In the genomic region with DNA sequence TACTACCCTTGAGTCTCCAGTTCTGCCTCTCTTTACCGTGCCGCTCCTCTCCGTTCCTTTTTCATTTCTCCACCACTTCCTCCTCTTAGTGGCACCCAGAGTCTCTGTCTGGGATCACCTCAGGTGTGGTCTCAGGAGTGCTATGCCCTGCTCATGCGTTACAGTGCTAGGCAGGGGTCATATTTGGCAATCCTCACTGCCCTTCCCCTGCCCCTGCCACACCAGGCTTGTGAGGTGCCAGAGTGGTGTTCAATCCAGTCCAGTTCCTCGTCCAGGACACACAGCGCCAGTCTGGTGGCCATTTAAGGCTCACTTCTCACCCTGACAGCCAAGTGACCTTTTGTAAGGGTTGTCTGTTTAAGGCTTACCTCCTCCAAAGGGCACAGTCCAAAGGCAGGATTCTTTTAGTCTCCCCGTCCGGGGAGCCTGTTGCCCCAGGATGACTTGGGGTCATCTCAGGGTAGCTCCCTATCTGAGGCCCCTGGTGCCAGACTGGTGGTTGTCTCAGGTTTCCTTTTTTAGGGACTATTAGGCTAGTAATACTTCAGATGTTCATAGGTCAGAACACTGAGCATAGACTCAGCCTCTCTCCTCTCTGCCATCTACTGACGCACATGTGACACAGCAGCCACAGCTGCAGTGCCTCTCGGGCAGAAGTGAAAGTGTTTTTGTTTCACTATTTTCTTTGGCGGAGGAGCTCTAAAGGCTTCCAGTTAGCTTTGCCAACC, we compare ENCODE assay signal across 8 mouse cellular contexts. TPM values are rescaled to one million over a fixed set of nuclear protein-coding genes. Genes with fewer than 3 reads are reported as not detected.
DNase-seq lines count a peak whose midpoint lies in the region; ATAC-seq lines count a peak whose summit lies in the region.

No protein-coding gene starts in this region.

- no peak overlapping the region for H3K9ac ChIP-seq in intestine, embryonic 14.5 days (ENCODE audit: low read length)

- intact Hi-C loops in gastrocnemius, postnatal 14 days (cut with DNase I; ENCODE audit: low total_unique reads) = loop anchor here (10.0 kb wide), 1 partner anchor 170 kb away; no protein-coding TSS in a partner anchor
- intact Hi-C loops in left cerebral cortex, postnatal 14 days (cut with DNase I) = no loop called here

- H3K27me3 ChIP-seq in intestine, embryonic 14.5 days (replicated peaks; ENCODE audit: control insufficient read depth, insufficient read depth, low read length) = no peaks in the 10 kb centered on the region

- peak overlapping the region; percentile 6; the same call in 1 of the 2 replicates for H3K4me3 ChIP-seq in intestine, embryonic 14.5 days (ENCODE audit: low read depth, low read length)

- peak; percentile 14 to 16 for DNase-seq in cerebellum, postnatal 10 days
- DNase-seq in cerebellum, adult 11-12 months = no peak
- peak; percentile 42 to 57 for DNase-seq in adrenal gland, postnatal 36 days
- peak; percentile 8 for DNase-seq in gastrocnemius, postnatal 14 days
- no peak for DNase-seq in intestine, embryonic 14.5 days (ENCODE audit: low spot score)
- DNase-seq in left cerebral cortex, postnatal 14 days (ENCODE audit: low spot score in 2 of 2) = peak; percentile 10 to 43
- DNase-seq in yolk sac, embryonic 10.5 days (ENCODE audit: low spot score) = peak; percentile 2

- no peaks in the 10 kb centered on the region for H3K4me1 ChIP-seq in intestine, embryonic 14.5 days (replicated peaks; ENCODE audit: control insufficient read depth, insufficient read depth, low read length)

- 0 out of 2 replicates have a peak overlapping the region, but pooled peaks have one; percentile 26 for H3K4me2 ChIP-seq in intestine, embryonic 14.5 days (ENCODE audit: low read length)

- H3K36me3 ChIP-seq in intestine, embryonic 14.5 days (ENCODE audit: control insufficient read depth, insufficient read depth, low read length) = no peaks in the 10 kb centered on the region

- ATAC-seq in intestine, embryonic 14.5 days (replicated peaks; ENCODE audit: low FRiP score, low TSS enrichment, low read depth) = no peak
- peak; percentile 67 for ATAC-seq in megakaryocyte, adult 5-6 weeks (ENCODE audit: poor library complexity, severe bottlenecking)

- 72% methylated on average over 11 of the region's 11 CpGs for WGBS in intestine, embryonic 14.5 days

- H3K27ac ChIP-seq in intestine, embryonic 14.5 days (ENCODE audit: low read depth) = no peak overlapping the region

- no peaks in the 10 kb centered on the region for H3K9me3 ChIP-seq in intestine, embryonic 14.5 days (ENCODE audit: control insufficient read depth, low read length)

RNA-seq across cellular contexts. Expression of a gene that starts 36.5 kb away (rescaled TPM):
- not detected for total RNA-seq in adrenal gland, postnatal 36 days (2021)
- not detected for total RNA-seq in gastrocnemius, postnatal 14 days (2021)
- polyA plus RNA-seq in intestine, embryonic 14.5 days (2014; fragmentation: Nextera tagmentation; extraction: Ambion mirVana) = 0.08 TPM in 1 of 2 replicates, not detected in the other
- not detected for total RNA-seq in left cerebral cortex, postnatal 14 days (2021)
- not detected in 2 replicates for total RNA-seq in megakaryocyte, adult 5-6 weeks (2015)
- total RNA-seq in megakaryocyte, adult 5-6 weeks (2017) = 0.11 TPM in 1 of 2 replicates, not detected in the other

Comparison
In these comparisons a context has a peak if more than half of its experiments do, and no peak if none do; other contexts are left out.
1. DNase-seq: peak in cerebellum, postnatal 10 days (2 of 2), adrenal gland, postnatal 36 days (2 of 2), gastrocnemius, postnatal 14 days (single experiment), left cerebral cortex, postnatal 14 days (2 of 2) and yolk sac, embryonic 10.5 days (single experiment); none in cerebellum, adult 11-12 months (single experiment) and intestine, embryonic 14.5 days (single experiment).